Mouse (Mus musculus) naive thymus-derived CD4-positive, alpha-beta T cell, adult 5 months (primary cell): ENCODE measurements around the gene Stat6. TPM values are rescaled to one million over a fixed set of nuclear protein-coding genes. Genes with fewer than 3 reads are reported as not detected.

Source experiments
- polyA plus RNA-seq: library from polyadenylated mRNA; unstranded; fragments of 100-300 nt; shearing (Covaris generic); gene quantifications from one replicate; pipeline ENCODE4 v1.2.1, GENCODE M21; 2017

Stat6 gene
- polyA plus RNA-seq = 246 TPM

GRCm38 (mm10) chr10:127642772-127643552, at the start of gene Stat6:
Gene Stat6 (plus strand): TSS chr10:127642986.

GRCm38 (mm10) chr10:127620406-127621190, 22.2 kb upstream of the Stat6 start, which contains the start of gene Lrp1:
Gene Lrp1 (minus strand): TSS chr10:127621148.

GRCm38 (mm10) chr10:127666501-127667268, 23.9 kb downstream of the Stat6 start, which contains the start of gene Nemp1:
Gene Nemp1 (plus strand): TSS chr10:127666901.

GRCm38 (mm10) chr10:127668093-127669050, 25.6 kb downstream of the Stat6 start, which contains the start of gene Nab2:
Gene Nab2 (minus strand): TSS chr10:127668568.

DNA sequence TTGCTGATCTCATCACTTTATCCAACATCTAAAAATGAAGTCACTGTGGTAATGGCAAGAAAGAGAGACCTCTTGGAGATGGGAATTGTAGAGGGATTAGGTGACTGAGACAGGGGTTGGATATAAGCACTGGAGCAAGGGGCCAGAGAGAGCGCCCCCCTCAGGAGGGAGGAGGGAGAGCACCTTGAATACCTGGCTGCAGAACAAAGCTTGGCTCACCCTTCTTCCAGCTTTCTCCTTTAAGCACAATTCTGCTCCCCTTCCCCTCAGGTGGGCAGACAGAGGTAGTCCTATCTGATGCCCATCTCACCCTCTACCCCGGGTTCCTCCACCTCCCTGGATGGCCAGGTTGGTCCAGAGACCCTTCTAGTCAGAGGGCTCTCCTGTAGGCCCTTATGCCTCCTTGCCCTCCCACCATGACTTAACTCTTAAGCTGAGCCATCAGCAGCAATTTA, 62.0 kb downstream of the Stat6 start, which contains the start of gene Myo1a:
TSS of gene Myo1a (plus strand) at position 405 of the 455 bp plus-strand sequence.

Other genes starting within 250 kb of the Stat6 start
- not detected for gene Stac3, start 141.3 kb upstream of the Stat6 start, polyA plus RNA-seq
- gene Ndufa4l2, start 128.0 kb upstream of the Stat6 start, polyA plus RNA-seq = not detected
- gene Shmt2, start 120.5 kb upstream of the Stat6 start, polyA plus RNA-seq = 85.1 TPM
- not detected for gene Nxph4, start 108.4 kb upstream of the Stat6 start, polyA plus RNA-seq
- not detected for gene Lrp1, start 21.8 kb upstream of the Stat6 start, polyA plus RNA-seq
- 8.2 TPM for gene Nemp1, start 23.9 kb downstream of the Stat6 start, polyA plus RNA-seq
- gene Nab2, start 25.6 kb downstream of the Stat6 start, polyA plus RNA-seq = 50.2 TPM
- gene Myo1a, start 62.2 kb downstream of the Stat6 start, polyA plus RNA-seq = 0.16 TPM
- gene Tac2, start 81.5 kb downstream of the Stat6 start, polyA plus RNA-seq = not detected
- 0.66 TPM for gene Zbtb39, start 96.6 kb downstream of the Stat6 start, polyA plus RNA-seq
- gene Gpr182, start 108.7 kb downstream of the Stat6 start, polyA plus RNA-seq = not detected
- not detected for gene Rdh1, start 116.7 kb downstream of the Stat6 start, polyA plus RNA-seq
- gene Rdh16f1, start 116.8 kb downstream of the Stat6 start, polyA plus RNA-seq = not detected
- gene Rdh9, start 133.4 kb downstream of the Stat6 start, polyA plus RNA-seq = 0.25 TPM
- gene Rdh16, start 158.2 kb downstream of the Stat6 start, polyA plus RNA-seq = not detected
- not detected for gene Rdh19, start 206.9 kb downstream of the Stat6 start, polyA plus RNA-seq
- not detected for gene Rdh16f2, start 223.5 kb downstream of the Stat6 start, polyA plus RNA-seq
- not detected for gene Rdh7, start 245.8 kb downstream of the Stat6 start, polyA plus RNA-seq